Mouse (Mus musculus): ENCODE measurements at regions not wholly inside any gene's neighbourhood (a gene's known extent, or its start where the extent isn't known, plus 50 kb on each side); places are given as distances from the start of the nearest gene placed in this dataset.
"Not testable (repeated sequence)": the region's sequence is repeated elsewhere in the genome, so short reads cannot be mapped to it uniquely, and the experiment has no call there.

DNA sequence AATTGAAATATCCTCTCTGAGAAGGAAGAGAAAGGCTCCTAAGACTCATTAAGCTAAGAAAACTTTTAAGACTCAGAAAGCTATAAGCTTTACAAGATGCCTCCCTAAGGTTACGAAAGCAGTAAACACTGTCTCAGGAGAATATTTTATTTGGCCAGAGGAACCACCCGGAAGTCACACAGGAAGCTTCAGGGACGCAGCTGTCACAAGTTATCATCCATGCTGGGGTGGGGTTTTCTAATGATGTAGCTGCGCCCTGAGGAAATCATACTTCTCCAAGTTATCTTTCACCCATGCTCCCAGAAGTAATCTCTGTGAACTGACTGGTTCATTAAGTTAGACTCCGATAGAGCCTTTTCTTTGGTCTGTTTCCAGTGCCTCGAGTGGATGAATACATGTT lies 102.0 kb upstream of the Fam78b start:
- WGBS, result 69% methylated on average over 6 of the region's 6 CpGs
- H3K27me3 ChIP-seq (replicated peaks; ENCODE audit: control insufficient read depth, insufficient read depth, low read length), result no peaks in the 10 kb centered on the region
- H3K36me3 ChIP-seq (ENCODE audit: control insufficient read depth, insufficient read depth, low read length), result no peaks in the 10 kb centered on the region
- H3K4me2 ChIP-seq (ENCODE audit: low read depth, low read length), result no peak overlapping the region
- no peaks in the 10 kb centered on the region for H3K9me3 ChIP-seq (ENCODE audit: control insufficient read depth, low read length)
- no peak overlapping the region for H3K4me3 ChIP-seq (ENCODE audit: low read depth, low read length)
- no peak overlapping the region for H3K27ac ChIP-seq (replicated peaks; ENCODE audit: low read depth, low read length)
- no peak overlapping the region for H3K9ac ChIP-seq (ENCODE audit: low read depth, low read length)
- peaks cover 12% of the 10 kb centered on the region for H3K4me1 ChIP-seq (ENCODE audit: control insufficient read depth, insufficient read depth, low read length)
- DNase-seq (ENCODE audit: low spot score) (no peak), ATAC-seq (ENCODE audit: low read depth) (no peak)

DNA sequence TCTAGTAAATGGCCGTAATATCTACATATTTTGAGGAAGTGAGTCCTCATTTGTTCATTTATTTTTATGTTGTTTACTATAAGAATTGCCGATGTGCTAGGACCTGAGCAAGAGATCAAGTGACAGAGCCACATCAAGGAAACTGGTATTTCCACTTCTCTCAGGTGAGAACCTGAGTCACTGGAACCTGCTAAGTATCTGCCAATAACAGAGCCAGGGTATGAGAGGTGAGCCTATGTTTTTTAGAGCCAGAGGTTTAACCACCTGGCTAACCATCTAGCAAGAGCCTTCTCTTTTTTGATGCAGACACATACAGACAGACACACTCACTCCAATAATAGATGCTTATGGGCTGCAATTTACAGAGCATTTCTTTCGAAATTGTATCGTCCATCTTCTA lies 101.2 kb upstream of the Fam78b start:
- 0 out of 2 replicates have a peak overlapping the region, but pooled peaks have one; percentile 23 for H3K27ac ChIP-seq (replicated peaks; ENCODE audit: low read depth, low read length)
- ATAC-seq (ENCODE audit: low read depth) (peak; percentile 65; the same call in 1 of the 2 replicates), DNase-seq (ENCODE audit: low spot score) (peak; percentile 66)
- peaks cover 12% of the 10 kb centered on the region for H3K4me1 ChIP-seq (ENCODE audit: control insufficient read depth, insufficient read depth, low read length)
- no peaks in the 10 kb centered on the region for H3K36me3 ChIP-seq (ENCODE audit: control insufficient read depth, insufficient read depth, low read length)
- no peaks in the 10 kb centered on the region for H3K27me3 ChIP-seq (replicated peaks; ENCODE audit: control insufficient read depth, insufficient read depth, low read length)
- no peak overlapping the region for H3K4me3 ChIP-seq (ENCODE audit: low read depth, low read length)
- H3K9me3 ChIP-seq (ENCODE audit: control insufficient read depth, low read length), result no peaks in the 10 kb centered on the region
- H3K4me2 ChIP-seq (ENCODE audit: low read depth, low read length), result no peak overlapping the region
- H3K9ac ChIP-seq (ENCODE audit: low read depth, low read length), result no peak overlapping the region
- WGBS, result 71% methylated on average over 4 of the region's 4 CpGs

DNA sequence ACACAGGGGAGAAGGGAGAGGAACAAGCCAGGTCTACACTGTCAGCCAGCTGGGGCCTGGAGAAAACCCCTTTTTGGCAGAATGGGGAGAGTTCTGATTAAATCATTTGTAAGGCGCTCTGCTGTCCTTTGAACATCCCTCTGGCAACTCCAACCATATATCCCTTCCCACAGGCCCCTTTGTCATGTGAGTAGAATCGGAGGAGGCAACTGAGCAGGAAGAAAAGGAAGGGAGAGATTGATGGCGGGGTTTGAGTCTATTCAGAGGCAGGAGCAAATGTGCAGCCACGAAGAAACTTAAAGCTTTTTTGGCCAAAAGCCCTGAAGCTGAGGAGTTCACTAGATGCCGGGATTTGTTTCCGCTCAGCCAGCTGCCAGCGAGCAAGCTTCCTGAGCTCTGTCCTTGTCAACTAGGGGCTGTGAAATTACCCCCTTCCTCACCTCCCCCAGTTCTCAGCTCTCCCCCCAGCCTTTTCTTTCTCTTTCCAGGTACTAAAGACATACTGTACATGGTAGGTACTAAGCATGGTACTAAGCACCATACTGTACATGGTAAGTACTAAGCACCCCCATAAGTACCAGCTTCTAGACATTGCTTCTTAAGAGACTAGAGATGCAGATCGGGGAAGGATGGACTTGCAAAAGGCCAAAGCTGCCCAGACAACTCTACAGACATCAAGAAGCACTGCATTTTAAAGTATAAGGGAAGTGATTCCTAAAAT lies 100.6 kb upstream of the Fam78b start:
- peak overlapping the region; percentile 23; the same call in 1 of the 2 replicates for H3K27ac ChIP-seq (replicated peaks; ENCODE audit: low read depth, low read length)
- H3K36me3 ChIP-seq (ENCODE audit: control insufficient read depth, insufficient read depth, low read length), result no peaks in the 10 kb centered on the region
- no peaks in the 10 kb centered on the region for H3K9me3 ChIP-seq (ENCODE audit: control insufficient read depth, low read length)
- H3K4me2 ChIP-seq (ENCODE audit: low read depth, low read length), result peak overlapping the region; percentile 36
- H3K9ac ChIP-seq (ENCODE audit: low read depth, low read length), result no peak overlapping the region
- peaks cover 12% of the 10 kb centered on the region for H3K4me1 ChIP-seq (ENCODE audit: control insufficient read depth, insufficient read depth, low read length)
- H3K4me3 ChIP-seq (ENCODE audit: low read depth, low read length), result no peak overlapping the region
- peak; percentile 95 for DNase-seq (ENCODE audit: low spot score)
- peak; percentile 83 for ATAC-seq (ENCODE audit: low read depth)
- 24% methylated on average over 8 of the region's 8 CpGs for WGBS
- H3K27me3 ChIP-seq (replicated peaks; ENCODE audit: control insufficient read depth, insufficient read depth, low read length), result no peaks in the 10 kb centered on the region

GRCm38 (mm10) chr1:166901574-166901973 lies 99.6 kb upstream of the Fam78b start:
- Histone ChIP-seq H3K27me3 (replicated peaks; ENCODE audit: control insufficient read depth, insufficient read depth, low read length) (no peaks in the 10 kb centered on the region), H3K4me1 (ENCODE audit: control insufficient read depth, insufficient read depth, low read length) (peaks cover 12% of the 10 kb centered on the region), H3K9ac (ENCODE audit: low read depth, low read length) (0 out of 2 replicates have a peak overlapping the region, but pooled peaks have one; percentile 14), H3K27ac (replicated peaks; ENCODE audit: low read depth, low read length) (no peak overlapping the region), H3K9me3 (ENCODE audit: control insufficient read depth, low read length) (no peaks in the 10 kb centered on the region), H3K36me3 (ENCODE audit: control insufficient read depth, insufficient read depth, low read length) (no peaks in the 10 kb centered on the region), H3K4me3 (ENCODE audit: low read depth, low read length) (no peak overlapping the region), H3K4me2 (ENCODE audit: low read depth, low read length) (no peak overlapping the region)
- WGBS, result 26% methylated on average over 4 of the region's 4 CpGs
- DNase-seq (ENCODE audit: low spot score) (no peak), ATAC-seq (ENCODE audit: low read depth) (no peak)

GRCm38 (mm10) chr1:166903417-166903816 lies 97.8 kb upstream of the Fam78b start:
- H3K4me2 ChIP-seq (ENCODE audit: low read depth, low read length), result no peak overlapping the region
- no peaks in the 10 kb centered on the region for H3K9me3 ChIP-seq (ENCODE audit: control insufficient read depth, low read length)
- no peaks in the 10 kb centered on the region for H3K27me3 ChIP-seq (replicated peaks; ENCODE audit: control insufficient read depth, insufficient read depth, low read length)
- no peak overlapping the region for H3K9ac ChIP-seq (ENCODE audit: low read depth, low read length)
- ATAC-seq (ENCODE audit: low read depth) (no peak), DNase-seq (ENCODE audit: low spot score) (no peak)
- 79% methylated on average over 5 of the region's 5 CpGs for WGBS
- no peak overlapping the region for H3K27ac ChIP-seq (replicated peaks; ENCODE audit: low read depth, low read length)
- peaks cover 12% of the 10 kb centered on the region for H3K4me1 ChIP-seq (ENCODE audit: control insufficient read depth, insufficient read depth, low read length)
- no peak overlapping the region for H3K4me3 ChIP-seq (ENCODE audit: low read depth, low read length)
- H3K36me3 ChIP-seq (ENCODE audit: control insufficient read depth, insufficient read depth, low read length), result no peaks in the 10 kb centered on the region

- WGBS, result 65% methylated on average over 10 of the region's 10 CpGs
- H3K4me1 ChIP-seq (ENCODE audit: control insufficient read depth, insufficient read depth, low read length), result no peaks in the 10 kb centered on the region
- no peaks in the 10 kb centered on the region for H3K27me3 ChIP-seq (replicated peaks; ENCODE audit: control insufficient read depth, insufficient read depth, low read length)
- no peaks in the 10 kb centered on the region for H3K9me3 ChIP-seq (ENCODE audit: control insufficient read depth, low read length)
- no peak overlapping the region for H3K27ac ChIP-seq (replicated peaks; ENCODE audit: low read depth, low read length)
- H3K36me3 ChIP-seq (ENCODE audit: control insufficient read depth, insufficient read depth, low read length), result no peaks in the 10 kb centered on the region
- no peak for ATAC-seq (ENCODE audit: low read depth)
- H3K4me3 ChIP-seq (ENCODE audit: low read depth, low read length), result no peak overlapping the region
- H3K9ac ChIP-seq (ENCODE audit: low read depth, low read length), result no peak overlapping the region
- peak; percentile 36 for DNase-seq (ENCODE audit: low spot score)
- no peak overlapping the region for H3K4me2 ChIP-seq (ENCODE audit: low read depth, low read length)
Observed at GRCm38 (mm10) chr1:166908231-166908805, 92.9 kb upstream of the Fam78b start.

- H3K4me3 ChIP-seq (ENCODE audit: low read depth, low read length); DNase-seq (ENCODE audit: low spot score); H3K27me3 ChIP-seq (replicated peaks; ENCODE audit: control insufficient read depth, insufficient read depth, low read length); ATAC-seq (ENCODE audit: low read depth); H3K27ac ChIP-seq (replicated peaks; ENCODE audit: low read depth, low read length); H3K36me3 ChIP-seq (ENCODE audit: control insufficient read depth, insufficient read depth, low read length); H3K4me2 ChIP-seq (ENCODE audit: low read depth, low read length); H3K9ac ChIP-seq (ENCODE audit: low read depth, low read length); H3K4me1 ChIP-seq (ENCODE audit: control insufficient read depth, insufficient read depth, low read length); H3K9me3 ChIP-seq (ENCODE audit: control insufficient read depth, low read length): not testable (repeated sequence)
- WGBS, result 96% methylated on average over 6 of the region's 10 CpGs
Observed at GRCm38 (mm10) chr1:166912195-166912594, 89.0 kb upstream of the Fam78b start.

GRCm38 (mm10) chr1:166922911-166923712 lies 78.1 kb upstream of the Fam78b start:
- no peak; the same call in 1 of the 2 replicates for ATAC-seq (ENCODE audit: low read depth)

More at GRCm38 (mm10) chr1:166922911-166923712, 78.1 kb upstream of the Fam78b start:
- Histone ChIP-seq H3K27ac (replicated peaks; ENCODE audit: low read depth, low read length) (no peak overlapping the region), H3K9me3 (ENCODE audit: control insufficient read depth, low read length) (no peaks in the 10 kb centered on the region), H3K9ac (ENCODE audit: low read depth, low read length) (no peak overlapping the region), H3K27me3 (replicated peaks; ENCODE audit: control insufficient read depth, insufficient read depth, low read length) (no peaks in the 10 kb centered on the region), H3K4me2 (ENCODE audit: low read depth, low read length) (no peak overlapping the region), H3K36me3 (ENCODE audit: control insufficient read depth, insufficient read depth, low read length) (no peaks in the 10 kb centered on the region), H3K4me3 (ENCODE audit: low read depth, low read length) (no peak overlapping the region), H3K4me1 (ENCODE audit: control insufficient read depth, insufficient read depth, low read length) (no peaks in the 10 kb centered on the region)
- WGBS, result 78% methylated on average over 16 of the region's 16 CpGs
- no peak for DNase-seq (ENCODE audit: low spot score)
